Mouse (Mus musculus) brain, embryonic 14.5 days (tissue): ENCODE data around the gene Mrpl2.

Experiments
- CTCF ChIP-seq: fragments of 200-500 bp; IDR thresholded peaks from 2 replicates; pipeline ENCODE4 v1.5.1; 2012; ENCODE audit warnings: inconsistent platforms, mild to moderate bottlenecking, moderate library complexity, borderline replicate concordance; ENCODE audit not compliant: insufficient read depth, insufficient read length; ENCODE audit errors: extremely low read depth
- POLR2A ChIP-seq: fragments of 200-500 bp; IDR thresholded peaks from 2 replicates; pipeline ENCODE4 v1.6.1; 2012; ENCODE audit warnings: mild to moderate bottlenecking, inconsistent platforms, borderline replicate concordance; ENCODE audit not compliant: poor library complexity, insufficient read depth, insufficient read length, severe bottlenecking; ENCODE audit errors: extremely low read depth

DNA sequence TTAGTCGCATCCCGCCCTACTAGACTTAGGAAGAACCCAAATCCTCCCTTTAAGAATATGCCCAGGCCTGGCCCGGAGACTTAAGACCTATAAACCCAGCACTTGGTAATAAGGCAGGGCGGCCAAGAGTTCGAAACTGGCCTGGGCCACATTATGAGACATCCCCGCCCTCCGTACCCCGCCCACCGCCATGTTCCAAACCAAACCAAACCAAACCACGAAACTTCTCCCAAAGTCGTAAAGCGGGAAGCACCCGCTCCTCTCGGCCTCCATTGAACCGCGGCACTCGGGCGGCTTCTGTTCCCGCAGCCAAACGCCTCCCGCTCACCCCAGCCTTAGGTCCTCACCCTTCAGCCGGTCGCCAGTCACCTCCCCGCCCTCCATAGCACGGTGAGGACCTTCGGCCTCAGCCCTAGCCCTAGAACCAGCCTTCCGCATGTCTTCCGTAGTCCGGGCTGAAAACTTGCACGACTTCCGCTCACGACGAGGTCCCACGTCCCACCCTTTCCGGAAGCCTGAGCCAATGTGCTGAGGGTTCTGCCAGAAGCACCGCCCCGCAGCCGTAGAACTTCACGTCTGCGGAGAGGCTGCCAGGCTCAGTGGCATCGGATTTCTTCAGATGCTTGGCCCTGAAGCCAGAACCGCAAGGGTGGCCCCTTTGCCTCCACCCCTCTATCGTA lies 28.0 kb downstream of the Mrpl2 start, which contains the start of gene Rrp36:
- TF ChIP-seq CTCF (no peak), POLR2A (peak; percentile 23; the same call in 1 of the 2 replicates)
